Mouse (Mus musculus): ENCODE measurements around the gene Diaph3. TPM values are rescaled to one million over a fixed set of nuclear protein-coding genes. Genes with fewer than 3 reads are reported as not detected.

Gene Diaph3
- polyA plus RNA-seq, 1 experiment from 2014 or later, result 11.1 TPM

DNA sequence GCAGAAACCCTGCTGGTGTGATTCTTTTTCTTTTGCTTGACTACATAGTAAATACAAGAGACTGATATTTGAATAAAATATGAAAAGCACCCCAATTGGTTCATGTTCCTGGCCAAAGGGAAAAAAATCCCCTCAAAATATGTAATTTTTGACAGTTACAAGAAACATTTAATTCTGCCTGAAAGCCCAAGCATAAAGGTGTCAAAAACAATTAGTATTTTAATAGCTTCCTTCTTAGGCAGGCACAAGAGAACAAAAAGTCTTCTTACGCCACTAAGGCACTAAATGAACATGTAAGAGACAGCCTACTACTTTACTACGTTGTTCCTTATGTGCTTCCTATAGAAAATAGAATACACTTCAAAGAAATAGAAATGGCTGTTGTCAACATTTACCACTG, 376.7 kb downstream of the Diaph3 start:
- Histone ChIP-seq H3K4me2 (no peak overlapping the region), H3K27ac (no peak overlapping the region), H3K4me1 (replicated peaks) (no peaks in the 10 kb centered on the region), H3K9ac (no peak overlapping the region), H3K27me3 (no peaks in the 10 kb centered on the region), H3K9me3 (replicated peaks) (no peaks in the 10 kb centered on the region), H3K36me3 (no peaks in the 10 kb centered on the region), H3K4me3 (no peak overlapping the region)
- no peak for ATAC-seq (replicated peaks; ENCODE audit: insufficient number of reproducible peaks, insufficient read depth, low FRiP score, low read depth)
- 98% methylated on average over 2 of the region's 2 CpGs for WGBS

- Histone ChIP-seq H3K4me3 (no peak overlapping the region), H3K4me1 (replicated peaks) (peaks cover 16% of the 10 kb centered on the region), H3K4me2 (peak overlapping the region; percentile 6; the same call in 1 of the 2 replicates), H3K36me3 (no peaks in the 10 kb centered on the region), H3K27ac (peak overlapping the region; percentile 73), H3K9ac (no peak overlapping the region), H3K9me3 (replicated peaks) (no peaks in the 10 kb centered on the region), H3K27me3 (no peaks in the 10 kb centered on the region)
- WGBS, result 23% methylated on average over 9 of the region's 9 CpGs
- peak; percentile 63 for ATAC-seq (replicated peaks; ENCODE audit: insufficient number of reproducible peaks, insufficient read depth, low FRiP score, low read depth)
Observed at GRCm38 (mm10) chr14:86757604-86758520, 383.2 kb downstream of the Diaph3 start.

GRCm38 (mm10) chr14:86757132-86757531, 383.9 kb downstream of the Diaph3 start:
- 41% methylated on average over 4 of the region's 4 CpGs for WGBS
- peak overlapping the region; percentile 22 for H3K4me2 ChIP-seq
- no peak overlapping the region for H3K9ac ChIP-seq
- peak; percentile 92 for ATAC-seq (replicated peaks; ENCODE audit: insufficient number of reproducible peaks, insufficient read depth, low FRiP score, low read depth)
- H3K36me3 ChIP-seq, result no peaks in the 10 kb centered on the region
- H3K9me3 ChIP-seq (replicated peaks), result no peaks in the 10 kb centered on the region
- H3K4me1 ChIP-seq (replicated peaks), result peaks cover 16% of the 10 kb centered on the region
- H3K27me3 ChIP-seq, result no peaks in the 10 kb centered on the region
- peak overlapping the region; percentile 73 for H3K27ac ChIP-seq
- H3K4me3 ChIP-seq, result no peak overlapping the region

DNA sequence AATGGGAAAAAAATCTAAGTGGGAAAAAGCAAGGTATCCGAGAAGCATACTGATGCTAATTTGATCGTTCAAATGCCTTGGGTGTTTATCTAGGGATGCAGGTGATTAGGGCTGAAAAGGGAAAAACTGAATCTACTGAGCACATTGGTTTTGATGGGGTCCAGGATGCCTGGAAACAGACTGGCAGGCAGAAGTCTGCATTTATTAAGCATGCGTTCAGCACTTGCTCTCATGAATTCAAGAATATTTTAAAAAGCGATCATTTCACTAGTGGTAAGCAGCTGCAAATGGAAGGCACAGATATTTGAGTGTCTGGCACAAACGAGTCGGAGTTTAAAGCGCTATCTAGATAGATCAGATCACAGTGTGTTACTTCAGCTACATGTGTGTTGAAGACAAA, 390.7 kb downstream of the Diaph3 start:
- Histone ChIP-seq H3K4me2 (no peak overlapping the region), H3K9ac (no peak overlapping the region), H3K36me3 (no peaks in the 10 kb centered on the region), H3K4me3 (no peak overlapping the region), H3K4me1 (replicated peaks) (0 out of 2 replicates have a peak, but pooled peaks cover 8% of the 10 kb centered on the region), H3K27me3 (no peaks in the 10 kb centered on the region), H3K9me3 (replicated peaks) (no peaks in the 10 kb centered on the region), H3K27ac (no peak overlapping the region)
- ATAC-seq (replicated peaks; ENCODE audit: insufficient number of reproducible peaks, insufficient read depth, low FRiP score, low read depth), result no peak
- 75% methylated on average over 7 of the region's 7 CpGs for WGBS

DNA sequence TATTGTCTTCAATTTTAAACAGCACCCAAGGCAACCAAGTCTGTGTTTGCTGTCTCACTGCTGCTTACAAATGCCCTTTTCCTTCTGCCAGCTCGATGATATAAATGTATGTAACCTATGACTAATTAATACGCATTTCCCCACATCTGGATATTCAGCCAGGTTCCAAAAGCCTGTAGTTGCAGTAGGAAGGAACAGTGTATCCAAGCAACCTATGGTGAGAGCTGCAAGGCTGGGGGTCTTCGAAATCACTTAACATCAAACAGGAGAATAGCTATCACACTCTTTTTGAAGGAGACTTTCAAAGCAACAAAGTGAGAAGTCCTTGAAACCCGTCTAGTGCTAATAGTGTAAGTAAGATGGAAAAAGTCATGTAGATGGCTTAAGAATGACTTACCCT, 391.6 kb downstream of the Diaph3 start:
- Histone ChIP-seq H3K4me2 (no peak overlapping the region), H3K9me3 (replicated peaks) (no peaks in the 10 kb centered on the region), H3K27ac (no peak overlapping the region), H3K4me1 (replicated peaks) (0 out of 2 replicates have a peak, but pooled peaks cover 8% of the 10 kb centered on the region), H3K9ac (no peak overlapping the region), H3K27me3 (no peaks in the 10 kb centered on the region), H3K36me3 (no peaks in the 10 kb centered on the region), H3K4me3 (no peak overlapping the region)
- ATAC-seq (replicated peaks; ENCODE audit: insufficient number of reproducible peaks, insufficient read depth, low FRiP score, low read depth), result no peak
- WGBS, result 73% methylated on average over 4 of the region's 4 CpGs

- ATAC-seq (replicated peaks; ENCODE audit: insufficient number of reproducible peaks, insufficient read depth, low FRiP score, low read depth), result peak; percentile 55; the same call in 1 of the 2 replicates
- H3K27me3 ChIP-seq, result no peaks in the 10 kb centered on the region
- no peak overlapping the region for H3K9ac ChIP-seq
- H3K4me2 ChIP-seq, result peak overlapping the region; percentile 45
- H3K4me1 ChIP-seq (replicated peaks), result 0 out of 2 replicates have a peak, but pooled peaks cover 8% of the 10 kb centered on the region
- no peak overlapping the region for H3K27ac ChIP-seq
- peak overlapping the region; percentile 10; the same call in 1 of the 2 replicates for H3K4me3 ChIP-seq
- WGBS, result 27% methylated on average over 7 of the region's 7 CpGs
- no peaks in the 10 kb centered on the region for H3K36me3 ChIP-seq
- H3K9me3 ChIP-seq (replicated peaks), result no peaks in the 10 kb centered on the region
Observed at GRCm38 (mm10) chr14:86748876-86749275, 392.2 kb downstream of the Diaph3 start.

- no peak for ATAC-seq (replicated peaks; ENCODE audit: insufficient number of reproducible peaks, insufficient read depth, low FRiP score, low read depth)
- WGBS, result 86% methylated on average over 6 of the region's 6 CpGs
- Histone ChIP-seq H3K9me3 (replicated peaks) (no peaks in the 10 kb centered on the region), H3K36me3 (no peaks in the 10 kb centered on the region), H3K27ac (no peak overlapping the region), H3K4me2 (no peak overlapping the region), H3K27me3 (no peaks in the 10 kb centered on the region), H3K4me1 (replicated peaks) (peaks cover 3% of the 10 kb centered on the region; the same call in 1 of the 2 replicates), H3K9ac (no peak overlapping the region), H3K4me3 (no peak overlapping the region)
Observed at GRCm38 (mm10) chr14:86744523-86744922, 396.5 kb downstream of the Diaph3 start.

- ATAC-seq (replicated peaks; ENCODE audit: insufficient number of reproducible peaks, insufficient read depth, low FRiP score, low read depth), result no peak
Observed at GRCm38 (mm10) chr14:86741855-86742531, 399.0 kb downstream of the Diaph3 start.

DNA sequence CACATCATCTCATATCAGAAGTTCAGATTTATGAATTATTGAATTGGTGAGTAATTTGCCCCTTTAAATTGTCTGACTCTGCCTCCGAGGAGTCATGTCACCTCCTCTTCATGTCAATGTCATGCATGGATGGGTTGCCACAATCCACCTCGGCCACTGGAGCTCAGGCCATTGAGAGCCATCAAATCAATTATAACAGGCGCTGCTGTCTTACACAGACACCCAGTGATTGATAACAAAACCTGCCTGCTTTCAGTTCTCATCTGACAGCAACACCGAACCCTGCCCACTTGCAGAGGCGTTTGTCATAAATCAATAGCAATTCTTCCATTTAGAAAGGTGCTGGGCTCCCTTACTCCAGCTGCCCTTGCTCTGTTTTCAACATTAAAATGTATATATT, 402.1 kb downstream of the Diaph3 start:
- H3K36me3 ChIP-seq, result no peaks in the 10 kb centered on the region
- H3K27ac ChIP-seq, result no peak overlapping the region
- no peak overlapping the region for H3K4me3 ChIP-seq
- no peak overlapping the region for H3K9ac ChIP-seq
- H3K27me3 ChIP-seq, result no peaks in the 10 kb centered on the region
- H3K9me3 ChIP-seq (replicated peaks), result no peaks in the 10 kb centered on the region
- 65% methylated on average over 5 of the region's 5 CpGs for WGBS
- no peak for ATAC-seq (replicated peaks; ENCODE audit: insufficient number of reproducible peaks, insufficient read depth, low FRiP score, low read depth)
- H3K4me2 ChIP-seq, result no peak overlapping the region
- H3K4me1 ChIP-seq (replicated peaks), result no peaks in the 10 kb centered on the region; the same call in 1 of the 2 replicates

More at GRCm38 (mm10) chr14:86741855-86742531, 399.0 kb downstream of the Diaph3 start:
- Histone ChIP-seq H3K4me1 (replicated peaks) (no peaks in the 10 kb centered on the region; the same call in 1 of the 2 replicates), H3K27ac (no peak overlapping the region), H3K4me2 (no peak overlapping the region), H3K4me3 (no peak overlapping the region), H3K9me3 (replicated peaks) (no peaks in the 10 kb centered on the region), H3K27me3 (no peaks in the 10 kb centered on the region), H3K9ac (no peak overlapping the region), H3K36me3 (no peaks in the 10 kb centered on the region)
- 69% methylated on average over 7 of the region's 7 CpGs for WGBS

DNA sequence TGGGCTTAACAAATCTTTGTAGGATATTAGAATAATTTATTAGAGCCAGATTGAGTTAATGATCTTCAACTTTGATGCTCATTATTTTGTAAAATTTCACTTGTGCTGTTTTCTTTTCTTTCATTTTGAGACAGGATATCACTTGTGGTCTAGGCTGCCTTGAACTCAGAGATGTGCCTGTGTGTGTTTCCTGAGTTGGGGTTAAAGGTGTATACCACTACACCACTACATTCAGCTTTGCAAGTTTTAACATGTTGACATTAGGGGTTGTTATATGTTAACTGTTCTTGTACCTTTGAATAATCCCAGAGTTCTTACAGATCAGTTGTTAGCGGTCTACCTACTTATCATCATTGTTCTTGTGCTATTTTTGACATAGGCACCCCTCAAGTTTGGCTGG, 404.4 kb downstream of the Diaph3 start:
- 64% methylated on average over 1 of the region's 1 CpGs for WGBS
- no peak overlapping the region for H3K4me3 ChIP-seq
- no peak overlapping the region for H3K27ac ChIP-seq
- no peak for ATAC-seq (replicated peaks; ENCODE audit: insufficient number of reproducible peaks, insufficient read depth, low FRiP score, low read depth)
- H3K4me1 ChIP-seq (replicated peaks), result no peaks in the 10 kb centered on the region
- H3K4me2 ChIP-seq, result no peak overlapping the region
- no peak overlapping the region for H3K9ac ChIP-seq
- no peaks in the 10 kb centered on the region for H3K27me3 ChIP-seq
- no peaks in the 10 kb centered on the region for H3K36me3 ChIP-seq
- H3K9me3 ChIP-seq (replicated peaks), result no peaks in the 10 kb centered on the region

GRCm38 (mm10) chr14:86731300-86731699, 409.7 kb downstream of the Diaph3 start:
- Histone ChIP-seq H3K9me3 (replicated peaks) (no peaks in the 10 kb centered on the region), H3K36me3 (no peaks in the 10 kb centered on the region), H3K27ac (no peak overlapping the region), H3K4me2 (no peak overlapping the region), H3K4me3 (no peak overlapping the region), H3K9ac (no peak overlapping the region), H3K4me1 (replicated peaks) (no peaks in the 10 kb centered on the region), H3K27me3 (no peaks in the 10 kb centered on the region)
- ATAC-seq (replicated peaks; ENCODE audit: insufficient number of reproducible peaks, insufficient read depth, low FRiP score, low read depth), result no peak
- WGBS, result 33% methylated on average over 1 of the region's 1 CpGs
